Mouse (Mus musculus): ENCODE measurements around the gene Ier2.
A peak's percentile ranks its signal among the peaks of the same experiment; 100 is the strongest.
"Not testable (repeated sequence)": the region's sequence is repeated elsewhere in the genome, so short reads cannot be mapped to it uniquely, and the experiment has no call there.

The Ier2 gene

DNA sequence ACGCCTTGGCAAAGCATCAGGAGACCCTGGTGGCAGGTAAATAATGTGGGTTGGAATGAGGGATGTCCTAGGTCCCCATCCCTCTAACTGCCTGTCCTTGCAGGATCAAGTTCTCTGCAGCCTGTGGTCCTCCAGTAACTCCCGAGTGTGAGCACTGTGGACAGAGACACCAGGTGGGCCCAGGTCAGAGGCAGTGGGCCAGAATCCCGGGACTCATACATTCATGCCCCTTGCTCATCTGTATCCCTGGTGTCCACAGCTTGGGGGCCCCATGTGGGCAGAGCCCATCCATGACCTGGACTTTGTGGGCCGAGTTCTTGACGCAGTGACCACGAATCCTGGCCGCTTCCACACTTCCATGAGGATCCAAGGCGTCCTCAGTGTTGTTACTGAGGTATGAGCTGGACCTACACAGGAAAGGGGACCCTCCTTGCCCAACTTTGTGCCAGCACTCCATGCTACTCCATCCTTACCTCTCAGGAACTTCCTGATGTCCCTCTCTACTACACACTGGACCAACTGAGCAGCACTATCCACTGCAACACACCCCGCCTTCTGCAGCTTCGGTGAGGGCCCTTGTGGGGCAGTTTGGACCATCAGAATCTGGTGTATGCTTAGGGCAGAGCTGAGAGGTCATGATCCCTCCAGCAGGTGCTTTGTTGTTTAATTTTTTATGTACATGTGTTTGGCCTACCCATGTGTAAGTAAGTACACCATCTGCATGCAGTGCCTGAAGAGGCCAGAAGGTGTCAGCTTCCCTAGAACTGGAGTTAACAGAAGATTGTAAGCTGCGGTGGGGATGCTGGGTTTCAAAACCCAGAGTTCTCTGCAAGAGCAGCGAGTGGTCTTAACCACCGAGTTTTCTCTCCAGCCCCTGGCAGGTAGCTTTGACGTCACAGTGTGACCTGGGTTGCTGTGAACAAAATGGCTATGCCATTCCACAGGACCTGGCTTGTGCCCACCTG is 34.8 kb upstream of the Ier2 start:
- DNase-seq: no peak

DNA sequence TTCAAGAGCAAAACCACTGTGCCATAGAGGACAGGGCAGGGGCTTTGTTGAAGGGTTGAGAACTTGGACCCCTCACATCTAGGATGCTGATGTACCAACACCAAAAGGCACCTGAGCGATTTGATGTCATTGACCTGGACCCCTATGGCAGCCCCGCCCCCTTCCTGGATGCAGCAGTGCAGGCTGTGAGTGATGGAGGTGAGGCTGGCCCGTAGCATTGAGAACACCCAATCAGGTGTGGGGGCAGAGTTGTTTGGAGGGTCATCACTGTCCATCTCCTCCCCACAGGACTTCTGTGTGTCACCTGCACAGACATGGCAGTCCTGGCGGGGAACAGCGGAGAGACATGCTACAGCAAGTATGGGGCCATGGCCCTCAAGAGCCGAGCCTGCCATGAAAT is 32.5 kb upstream of the Ier2 start:
- no peak for DNase-seq

DNA sequence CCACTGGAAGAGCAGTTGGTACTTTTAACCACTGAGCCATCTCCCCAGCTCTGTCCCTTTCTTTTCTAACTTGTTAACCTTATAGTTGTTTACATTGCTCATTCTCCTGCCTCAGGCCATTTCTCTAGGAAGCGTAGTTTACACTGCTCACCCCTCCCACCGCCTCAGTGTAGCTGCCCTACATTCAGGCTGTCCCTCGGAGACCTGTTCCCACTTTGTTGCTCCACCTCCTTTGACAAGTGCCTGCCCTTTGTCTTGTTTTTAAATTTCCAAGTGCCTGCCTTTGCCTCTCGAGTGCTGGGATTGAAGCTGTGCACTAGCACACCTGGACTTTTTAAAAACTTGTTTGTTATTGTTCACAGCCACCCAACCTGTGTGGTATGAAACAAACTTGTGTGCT is 30.7 kb upstream of the Ier2 start:
- DNase-seq: no peak

DNA sequence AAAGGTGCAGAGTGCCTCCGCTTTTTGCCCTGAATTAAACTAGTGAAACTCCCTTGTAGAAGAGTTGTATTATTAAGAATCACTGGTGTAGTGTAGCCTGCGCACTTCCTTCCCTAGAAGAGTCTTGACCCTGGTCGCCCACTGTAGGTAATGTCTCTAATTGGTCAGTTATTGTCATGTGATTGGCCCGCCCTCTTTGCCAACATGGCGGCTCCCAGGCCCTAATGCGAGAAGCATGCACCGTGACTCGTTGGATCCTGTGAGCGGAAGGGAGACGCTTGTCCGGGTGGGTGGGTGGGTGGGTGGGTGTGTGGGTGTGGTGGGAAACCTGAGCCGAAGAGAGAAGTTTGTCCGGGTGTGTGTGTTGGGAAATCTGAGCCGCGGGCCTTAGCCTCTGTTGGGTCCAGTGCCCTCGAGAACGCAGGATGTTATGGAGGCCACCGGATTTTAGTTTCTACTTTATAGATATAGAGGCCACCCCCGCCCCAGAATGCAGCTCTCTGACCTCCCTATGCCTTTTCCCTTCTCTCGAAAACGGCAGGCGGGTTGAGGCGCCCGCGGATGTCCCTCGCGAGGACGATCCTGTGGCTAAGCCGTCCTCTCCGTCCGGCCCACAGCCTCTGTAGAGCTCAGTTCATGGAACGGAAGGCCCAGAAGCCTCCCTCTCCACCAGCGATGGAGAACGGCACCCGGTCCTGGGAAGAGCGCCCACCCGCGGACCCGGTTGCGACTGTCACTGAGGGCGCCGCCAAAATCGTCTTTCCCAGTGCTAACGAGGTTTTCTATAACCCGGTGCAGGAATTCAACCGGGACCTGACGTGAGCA is 26.7 kb upstream of the Ier2 start:
- DNase-seq: peak; percentile 90

DNA sequence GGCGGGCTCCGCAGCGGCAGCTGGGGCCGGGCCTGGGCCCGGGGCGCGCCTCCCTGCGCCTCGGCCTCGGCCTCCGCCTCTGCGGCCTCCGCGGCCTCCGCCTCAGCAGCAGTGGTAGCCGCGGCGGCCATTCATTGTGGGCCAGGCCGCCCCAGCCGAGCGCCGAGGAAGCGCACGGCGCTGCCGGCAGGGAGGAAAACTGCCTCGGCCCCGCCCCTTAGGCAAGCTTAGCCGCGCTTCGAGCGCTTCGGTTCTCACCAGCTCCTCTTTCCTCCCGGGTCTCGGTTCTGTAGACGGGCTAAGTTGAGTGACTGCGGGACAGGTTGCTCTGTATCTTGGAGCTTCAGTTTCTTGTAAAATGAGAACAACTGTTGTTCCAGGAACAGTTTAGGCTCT is 25.1 kb upstream of the Ier2 start, which contains the start of gene Nacc1:
TSS of gene Nacc1 (minus strand) at position 158 of the 396 bp plus-strand sequence.
- peak; percentile 89 for DNase-seq

DNA sequence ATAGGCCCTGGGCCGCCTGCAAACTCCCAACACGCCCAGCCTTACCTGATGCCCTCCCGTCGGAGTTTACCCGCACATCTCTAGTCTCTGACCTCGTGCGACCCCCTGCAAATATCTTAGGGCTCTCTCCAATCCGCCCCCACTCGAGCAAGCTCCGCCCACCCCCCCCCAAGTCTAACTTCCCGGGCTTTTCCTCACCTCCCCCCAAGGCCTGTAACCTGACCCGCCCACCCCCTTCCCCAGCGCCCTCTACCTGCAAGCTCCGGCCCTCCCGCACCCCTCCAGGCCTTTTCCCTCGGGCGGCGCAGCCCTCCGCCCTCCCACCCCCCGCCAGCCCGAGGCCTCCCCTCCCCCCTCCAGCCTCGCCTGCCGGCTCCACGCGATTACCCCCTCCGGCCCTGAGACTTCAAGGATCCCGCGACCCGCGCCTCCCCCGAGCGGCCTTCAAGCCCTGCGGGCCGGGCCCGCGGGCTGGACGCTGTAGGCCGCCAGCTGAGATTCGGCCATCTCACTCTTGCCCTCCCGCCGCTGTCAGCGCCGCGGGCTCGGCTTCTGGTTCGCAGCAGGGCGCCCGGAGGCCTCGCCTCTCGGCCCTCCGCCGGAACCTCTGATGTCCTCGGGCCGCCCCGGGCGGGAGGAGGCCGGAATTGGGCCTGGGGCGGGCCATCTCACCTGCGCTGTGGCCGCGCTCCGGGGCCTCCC is 24.5 kb upstream of the Ier2 start:
- no peak for DNase-seq

DNA sequence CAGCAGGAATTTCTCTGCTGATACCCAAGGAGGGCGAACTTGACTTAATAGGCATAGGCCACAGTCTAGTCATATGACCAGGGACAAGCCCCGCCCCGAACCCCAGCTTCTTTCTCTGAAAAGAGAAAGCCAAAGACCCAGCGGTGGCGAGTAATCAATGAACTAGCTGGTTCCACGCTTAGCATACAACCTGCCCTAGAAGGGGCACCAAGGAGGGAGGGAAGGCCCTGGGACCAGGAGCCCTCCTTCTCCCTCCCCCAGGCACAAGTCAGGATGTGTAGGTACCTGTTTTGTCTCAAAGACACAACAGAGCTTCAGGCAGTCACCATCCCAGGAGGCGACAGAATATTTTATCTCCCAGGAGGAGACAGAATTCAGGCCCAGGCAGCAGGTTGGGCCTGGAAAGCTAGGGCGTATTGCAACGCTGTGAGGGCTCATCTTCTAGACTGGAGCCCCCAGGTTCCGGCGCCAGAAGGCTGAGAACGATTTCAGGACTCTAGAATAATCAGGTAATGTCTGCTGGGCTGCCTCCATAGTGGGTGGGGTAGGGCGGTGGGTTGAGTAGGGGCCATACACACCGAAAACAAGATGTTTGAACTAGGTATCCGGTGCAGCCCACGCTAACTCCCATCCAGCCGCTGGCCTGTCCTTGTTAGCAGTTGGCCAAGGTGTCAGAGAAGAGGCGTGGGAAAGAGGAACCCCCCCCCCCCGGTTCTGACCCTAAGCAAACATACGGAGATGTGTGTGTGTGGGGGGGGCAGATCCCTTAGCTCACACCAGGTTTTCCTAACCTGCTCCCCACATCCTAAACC is 23.7 kb upstream of the Ier2 start, which contains the start of gene Trmt1:
TSS of gene Trmt1 (plus strand) at position 117 of the 812 bp plus-strand sequence.
- no peak for DNase-seq

DNA sequence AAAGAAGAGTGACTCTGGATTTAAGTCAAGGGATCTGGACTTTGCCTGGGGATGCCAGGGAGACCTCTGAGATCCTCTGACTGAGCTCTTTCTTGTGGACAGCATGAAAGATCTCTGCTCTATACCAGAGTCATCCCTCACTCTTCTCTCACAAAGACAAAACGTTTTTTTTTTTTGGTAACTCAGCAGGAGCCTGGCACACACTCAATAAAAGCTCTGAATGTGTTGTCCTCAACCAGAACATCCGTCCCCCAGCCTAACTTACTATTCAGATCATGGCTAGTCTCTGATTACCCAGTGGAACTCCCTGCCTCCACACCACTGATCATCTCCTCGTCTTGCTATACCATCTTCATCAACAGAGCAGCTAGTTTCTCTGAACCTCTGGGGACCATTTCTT is 21.9 kb upstream of the Ier2 start:
- DNase-seq: no peak

DNA sequence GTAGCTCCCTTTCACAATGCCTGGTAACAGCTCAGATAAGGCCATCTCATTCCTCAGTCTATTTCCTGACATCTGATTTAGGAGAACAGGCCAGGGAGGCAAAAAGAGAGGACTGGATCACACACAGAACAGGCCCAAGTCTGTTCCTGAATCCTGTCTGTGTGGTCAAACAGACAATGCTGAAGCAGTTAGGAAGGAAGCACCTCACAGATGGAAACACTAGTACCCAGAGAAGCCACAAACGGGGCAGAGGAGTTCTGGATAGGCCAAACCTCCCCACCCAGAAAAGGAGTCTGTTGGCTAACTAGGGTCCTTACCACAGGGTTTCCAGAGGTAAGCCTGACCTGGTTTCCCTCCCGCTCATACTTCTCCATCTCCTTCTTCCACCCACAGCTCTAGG is 19.6 kb upstream of the Ier2 start:
- no peak for DNase-seq

DNA sequence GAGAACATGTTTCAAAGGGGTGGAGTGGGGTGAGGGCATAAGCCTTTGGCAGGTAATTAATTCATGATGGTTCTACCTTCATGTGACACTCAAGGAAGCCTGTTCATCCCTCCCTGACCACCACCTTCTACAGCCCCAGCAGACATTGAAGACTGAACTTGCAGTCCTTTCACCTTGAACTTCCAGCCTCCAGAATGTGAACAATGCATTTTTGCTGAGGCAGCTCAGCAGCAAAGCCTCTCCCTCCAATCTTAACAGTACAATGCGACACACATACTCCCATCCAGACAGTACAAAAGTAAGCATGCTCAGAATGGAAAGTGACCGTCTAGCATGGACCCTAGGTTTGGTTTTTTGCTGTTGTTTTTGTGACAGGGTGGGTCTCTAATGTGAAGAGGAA is 18.8 kb upstream of the Ier2 start:
- DNase-seq: no peak

DNA sequence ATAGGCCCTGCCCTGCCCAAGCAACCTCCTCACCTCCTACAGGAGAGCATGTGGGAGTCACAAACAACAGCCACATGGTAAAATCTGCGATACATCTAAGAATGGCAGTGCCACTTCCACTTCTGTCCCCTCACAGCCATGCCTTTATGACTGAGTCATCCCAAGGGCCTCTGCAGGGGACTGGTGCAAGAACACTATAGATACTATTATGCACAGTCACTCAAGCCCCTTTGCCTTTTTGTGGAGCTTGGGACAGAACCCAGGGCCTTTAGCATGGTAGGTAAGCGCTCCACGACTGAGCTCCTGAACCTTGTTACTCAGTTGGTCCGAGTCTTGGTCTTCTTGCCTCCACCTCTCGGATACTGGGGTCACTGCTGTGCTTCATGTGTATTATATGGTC is 14.7 kb upstream of the Ier2 start:
- no peak for DNase-seq

DNA sequence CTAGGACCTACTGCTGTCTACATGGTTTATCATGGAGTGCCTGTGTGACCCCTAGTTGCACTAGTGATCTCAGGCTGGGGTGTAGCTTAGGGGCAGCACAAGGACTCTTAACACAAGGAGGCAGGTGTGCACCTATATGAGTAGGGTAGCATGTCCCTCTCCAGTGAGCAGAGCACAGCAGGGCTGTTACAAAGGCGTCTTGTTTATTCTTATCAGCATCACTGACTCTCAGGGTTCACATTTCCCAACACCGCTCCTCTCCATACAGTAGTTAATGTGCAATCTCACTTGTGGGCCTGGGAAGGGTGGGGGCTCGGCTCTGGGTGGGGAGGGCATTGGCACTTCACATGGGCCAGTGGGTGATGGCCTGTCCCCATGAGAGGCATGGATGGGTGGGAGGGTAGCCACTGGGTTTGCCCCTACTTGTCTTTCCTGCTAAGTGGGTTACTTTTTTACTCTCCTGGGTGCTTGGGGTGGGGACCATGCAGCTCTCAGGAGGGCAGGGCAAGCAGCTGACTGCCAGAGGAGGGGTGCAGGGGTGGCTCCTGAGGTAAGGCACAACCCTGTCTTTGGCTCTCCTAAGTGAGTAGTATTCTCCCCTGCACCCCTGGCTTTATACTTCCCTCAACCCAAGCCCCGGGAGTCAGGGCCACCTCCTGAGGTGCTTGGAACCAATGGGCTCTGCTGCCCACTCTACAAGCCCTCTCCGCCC is 7.8 kb upstream of the Ier2 start:
- not testable (repeated sequence) for DNase-seq

DNA sequence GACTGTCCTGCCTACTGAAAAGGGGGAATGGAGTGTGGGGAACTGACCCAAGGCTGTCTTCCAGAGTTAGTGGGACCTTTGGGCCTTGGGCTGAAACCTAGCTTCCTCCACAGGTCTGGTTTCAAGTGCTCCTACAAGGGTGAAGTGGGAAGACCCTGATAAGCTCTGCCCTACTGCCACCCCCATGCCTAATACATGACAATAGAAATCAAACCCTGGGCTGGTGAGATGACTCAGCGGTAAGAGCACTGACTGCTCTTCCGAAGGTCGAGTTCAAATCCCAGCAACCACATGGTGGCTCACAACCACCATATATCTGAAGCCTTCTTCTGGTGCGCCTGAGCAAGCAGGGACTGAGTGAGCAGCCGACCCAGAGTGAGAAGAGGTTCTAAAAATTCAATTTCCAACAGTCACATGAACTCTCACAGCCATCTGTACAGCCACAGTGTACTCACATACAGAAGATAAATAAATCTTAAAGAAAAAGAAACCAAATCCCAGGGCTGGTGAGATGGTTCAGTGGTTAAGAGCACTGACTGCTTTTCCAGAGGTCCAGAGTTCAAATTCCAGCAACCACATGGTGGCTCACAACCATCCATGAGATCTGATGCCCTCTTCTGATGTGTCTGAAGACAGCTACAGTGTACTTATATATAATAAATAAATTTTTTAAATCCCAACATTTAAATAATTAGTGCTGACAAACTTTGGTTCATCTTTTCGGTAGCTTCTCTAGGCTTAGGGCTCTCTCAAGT is 6.3 kb upstream of the Ier2 start:
- no peak for DNase-seq

DNA sequence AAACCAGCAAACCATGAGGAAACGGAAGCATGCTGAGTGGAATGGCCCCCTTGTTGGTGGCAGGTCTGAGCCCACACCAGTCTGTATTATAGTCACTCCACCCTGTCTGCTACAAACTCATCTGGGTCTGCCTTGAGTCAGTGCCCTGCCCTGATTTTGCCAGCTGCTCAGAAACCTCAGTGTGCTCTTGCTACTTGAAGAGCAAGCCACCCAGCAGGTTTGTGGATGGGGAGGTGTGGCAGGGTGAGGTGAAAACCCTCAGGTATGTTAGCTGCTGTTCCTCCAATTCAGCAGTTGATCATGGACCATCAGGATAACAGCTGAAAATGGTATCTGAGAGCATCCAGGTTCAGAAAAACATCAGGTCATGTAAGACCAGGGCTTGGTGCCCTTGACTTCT is 5.4 kb upstream of the Ier2 start:
- no peak for DNase-seq

DNA sequence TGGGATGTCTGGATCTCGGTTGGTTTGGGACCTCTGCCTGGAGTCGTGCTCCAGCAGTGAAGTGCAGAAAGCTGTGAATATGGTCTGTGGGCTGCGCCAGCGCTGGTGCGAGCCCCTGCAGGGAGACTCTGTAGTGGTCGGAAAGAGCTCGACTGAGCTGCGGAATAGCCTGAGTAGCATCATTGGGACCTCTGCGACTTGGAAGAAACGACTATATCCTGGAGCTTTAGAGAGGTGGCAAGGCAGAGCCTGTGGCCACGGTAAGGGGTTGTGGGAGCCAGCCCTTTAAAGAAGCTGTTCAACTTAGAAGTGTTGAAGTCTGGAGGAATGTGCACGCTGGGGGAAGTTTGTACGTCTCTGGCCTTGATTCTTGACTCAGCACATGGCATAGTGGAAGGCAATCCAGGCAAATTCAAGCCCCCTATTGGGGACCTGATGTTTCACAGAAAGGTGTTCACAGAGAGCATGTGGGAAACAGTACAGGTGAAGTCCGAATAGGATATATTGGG is 2.8 kb upstream of the Ier2 start:
- no peak for DNase-seq

DNA sequence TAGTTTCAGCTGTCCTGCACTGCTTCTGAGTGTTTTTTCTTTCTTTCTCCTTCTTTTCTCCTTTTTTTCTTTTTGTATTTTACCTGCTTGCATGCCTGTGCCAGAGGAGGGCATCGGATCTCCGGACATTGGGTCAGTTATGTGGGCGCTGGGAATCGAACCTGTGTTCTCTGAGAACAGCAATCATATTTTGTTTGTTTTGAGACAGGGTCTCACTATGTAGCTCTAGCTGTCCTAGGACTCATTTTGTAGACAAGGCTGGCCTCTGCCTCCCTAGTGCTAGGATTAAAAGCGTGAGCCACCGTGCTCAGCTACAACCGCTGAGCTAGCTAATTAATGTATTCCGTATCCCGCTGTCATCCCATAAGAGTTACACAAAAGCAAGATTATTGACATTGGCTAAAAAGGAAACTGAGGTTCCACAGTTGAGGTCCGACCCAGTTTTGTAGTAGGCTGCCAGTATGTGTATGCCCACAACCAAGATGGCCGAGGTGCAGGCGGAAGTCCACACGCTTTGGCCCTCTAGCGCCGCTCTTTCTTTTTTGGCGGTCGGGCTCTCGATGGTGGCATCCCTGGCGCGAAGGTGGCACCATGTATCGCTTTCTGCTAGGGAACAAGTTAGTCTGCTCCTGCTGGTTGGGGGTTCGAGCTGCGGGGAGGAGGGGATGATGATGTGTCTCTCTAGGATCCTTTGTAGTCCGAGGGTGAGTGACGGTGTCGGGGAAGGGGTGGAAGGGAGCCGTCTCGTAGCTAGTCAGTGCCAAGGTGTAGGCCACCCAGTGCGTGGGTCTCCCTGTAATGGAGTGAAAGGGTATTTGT is 2.1 kb upstream of the Ier2 start:
- DNase-seq: peak; percentile 84

DNA sequence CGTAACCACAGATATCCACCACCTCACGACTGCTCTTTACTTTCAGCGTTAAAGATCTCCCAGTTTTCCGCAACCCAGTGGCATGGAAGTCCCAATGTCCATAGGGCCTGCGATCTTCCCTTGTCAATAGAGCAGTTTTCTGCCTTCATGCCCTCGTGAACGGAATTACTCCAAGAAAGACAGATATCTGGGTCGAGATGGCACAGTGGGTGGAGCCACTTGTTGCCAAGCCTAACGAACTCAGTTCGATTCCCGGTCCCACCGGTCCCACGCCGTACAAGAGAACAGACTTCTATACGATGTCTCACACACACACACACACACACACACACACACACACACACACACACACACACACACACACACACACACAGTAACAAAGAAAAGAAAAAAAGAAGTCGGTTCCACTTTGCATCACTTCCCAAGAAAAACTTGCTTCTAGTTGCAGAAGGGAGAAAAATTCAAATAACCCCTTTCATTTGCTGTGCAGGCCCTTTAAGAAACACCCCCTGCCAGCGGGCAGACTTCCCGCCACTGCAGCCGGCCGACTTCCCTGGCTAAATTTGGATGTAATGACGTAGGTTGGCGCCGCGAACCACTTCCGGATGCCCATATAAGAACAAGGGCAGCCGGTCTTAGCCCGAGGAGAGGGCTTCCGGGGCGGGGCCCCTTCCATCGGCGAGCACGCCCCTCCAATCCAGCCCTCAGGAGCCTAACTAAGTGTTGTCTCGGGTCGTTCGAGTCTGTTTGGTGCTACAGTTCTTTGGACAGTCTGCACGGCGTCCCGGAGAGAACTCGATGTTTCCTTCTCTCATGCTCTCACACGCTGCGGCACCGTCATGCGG is 1.1 kb upstream of the Ier2 start:
- peak; percentile 97 for DNase-seq

DNA sequence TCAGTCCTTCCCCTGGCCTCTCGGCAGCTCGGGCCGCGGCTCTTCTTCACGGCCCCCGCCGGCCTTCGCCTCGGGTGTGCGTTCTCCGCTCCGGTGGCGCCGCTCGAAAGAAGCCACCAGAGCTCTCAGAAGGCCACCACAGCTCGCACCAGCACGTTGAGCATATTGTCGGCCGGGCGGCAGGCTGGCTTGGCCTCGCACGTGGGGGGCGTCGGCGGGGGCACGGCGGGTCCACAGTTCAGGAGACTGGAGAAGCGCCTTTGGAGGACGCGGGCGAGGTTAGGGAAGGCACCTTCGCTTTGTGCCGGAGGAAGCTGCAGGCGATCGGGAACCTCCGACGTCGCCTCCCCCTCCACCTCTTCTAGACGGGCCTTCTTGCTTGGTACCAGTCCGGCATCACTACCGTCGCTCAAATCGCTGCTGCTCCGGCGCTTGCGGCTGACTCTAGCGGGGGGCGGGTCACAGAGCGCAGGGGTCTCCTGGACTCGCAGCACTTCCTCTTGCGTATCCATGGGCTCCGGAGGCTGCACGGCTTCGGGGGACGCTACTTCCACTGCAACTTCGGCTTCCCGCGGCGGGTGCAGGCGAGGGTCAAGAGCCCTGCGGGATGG is 586 bp downstream of the Ier2 start:
- peak; percentile 35 for DNase-seq
